Mouse (Mus musculus) liver, adult 2 months (tissue): ENCODE results near the gene Maml1.

Experiments
- CTCF ChIP-seq: fragments of 200-500 bp; IDR thresholded peaks from 2 replicates; pipeline ENCODE4 v1.5.1; 2011; ENCODE audit warnings: low read depth, low read length, control low read depth
- POLR2A ChIP-seq: fragments of 200-500 bp; IDR thresholded peaks from 2 replicates; pipeline ENCODE4 v1.6.1; 2011; ENCODE audit warnings: low read length, control low read depth; ENCODE audit not compliant: insufficient read depth; ENCODE audit errors: extremely low read depth

- TF ChIP-seq CTCF: no peak
- TF ChIP-seq POLR2A: no peak
Measured at GRCm38 (mm10) chr11:50256615-50257014, 35.5 kb downstream of the Maml1 start.
